Mouse (Mus musculus): ENCODE data around the gene Ccdc187. TPM values are rescaled to one million over a fixed set of nuclear protein-coding genes. Genes with fewer than 3 reads are reported as not detected.
A peak's percentile ranks its signal among the peaks of the same experiment; 100 is the strongest.

The Ccdc187 gene
- polyA plus RNA-seq, 1 experiment from 2014 or later = 0.58 TPM

DNA sequence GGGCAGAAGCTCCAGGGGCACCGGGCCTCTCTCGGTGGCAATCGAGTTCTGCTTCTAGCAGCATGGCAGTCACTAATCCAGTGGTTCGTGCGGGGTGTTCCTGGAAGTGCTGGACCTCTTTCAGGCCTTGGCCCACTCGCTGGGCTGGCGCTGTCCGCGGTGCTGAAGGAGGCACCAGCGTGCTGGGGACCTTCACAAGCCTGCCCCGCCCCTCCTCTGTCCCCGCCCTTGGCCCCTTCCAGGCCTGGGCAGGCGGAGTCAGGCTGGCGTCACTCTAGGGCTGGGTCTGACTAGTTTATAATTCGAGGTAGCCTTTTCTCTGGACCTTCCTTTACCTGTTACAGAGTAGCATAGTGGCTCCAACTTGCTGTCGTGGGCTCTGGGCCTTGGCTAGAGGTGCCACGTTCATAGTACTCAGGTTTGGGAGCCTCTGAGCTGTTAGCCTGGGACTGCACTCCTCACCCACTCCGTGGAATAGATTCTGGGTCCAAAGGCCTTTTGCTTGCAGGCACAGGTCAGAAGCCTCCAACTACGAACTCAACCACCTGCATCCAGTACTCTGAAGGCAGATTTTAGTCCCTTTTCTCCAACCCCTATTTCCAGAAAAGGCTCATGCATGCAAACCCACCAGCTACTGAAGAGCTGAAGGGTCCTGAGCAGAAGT is 86.1 kb downstream of the Ccdc187 start, which contains the start of gene Lhx3:
Gene Lhx3 (minus strand): TSS at position 164 of the 664 bp plus-strand sequence.
- Histone ChIP-seq H3K4me1 (ENCODE audit: control insufficient read depth, insufficient read depth, low read length) (0 out of 2 replicates have a peak, but pooled peaks cover 3% of the 10 kb centered on the region), H3K36me3 (ENCODE audit: control insufficient read depth, insufficient read depth, low read length) (peaks cover 17% of the 10 kb centered on the region; the same call in 1 of the 2 replicates), H3K9me3 (ENCODE audit: control insufficient read depth, low read depth, low read length) (no peaks in the 10 kb centered on the region), H3K27ac (ENCODE audit: low read length) (no peak within 1 kb of the TSS), H3K27me3 (ENCODE audit: control insufficient read depth, insufficient read depth, low read length) (peaks cover 48% of the 10 kb centered on the region), H3K9ac (replicated peaks; ENCODE audit: low read depth, low read length) (no peak within 1 kb of the TSS), H3K4me2 (replicated peaks; ENCODE audit: low read depth, low read length) (no peak within 1 kb of the TSS), H3K4me3 (ENCODE audit: low read depth, low read length) (no peak within 1 kb of the TSS)
- WGBS = 5% methylated on average over 19 of the region's 19 CpGs
- ATAC-seq (ENCODE audit: insufficient number of reproducible peaks, insufficient read depth, low FRiP score, low read depth) = peak; percentile 90

DNA sequence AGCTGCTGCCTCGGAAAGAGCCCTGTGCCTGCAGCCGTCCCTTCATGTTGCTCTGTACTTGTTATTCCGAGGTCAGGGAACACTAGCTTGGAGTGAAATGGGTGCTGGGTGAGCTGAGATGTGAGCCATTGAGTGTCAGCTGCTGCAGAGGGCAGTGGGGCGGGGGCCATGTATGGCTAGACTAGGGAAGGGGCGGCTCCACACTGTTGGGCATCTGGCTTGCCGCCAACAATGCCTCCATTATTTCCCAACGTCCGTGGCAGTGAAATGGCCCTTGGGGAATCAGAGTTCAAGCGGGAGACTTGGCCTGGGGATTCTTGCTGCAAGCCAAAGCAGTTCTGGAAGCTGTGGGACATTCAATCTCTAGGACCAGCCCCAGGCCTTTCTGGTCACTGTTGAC is 86.8 kb downstream of the Ccdc187 start:
- Histone ChIP-seq H3K9ac (replicated peaks; ENCODE audit: low read depth, low read length) (no peak overlapping the region), H3K27me3 (ENCODE audit: control insufficient read depth, insufficient read depth, low read length) (peaks cover 55% of the 10 kb centered on the region), H3K9me3 (ENCODE audit: control insufficient read depth, low read depth, low read length) (no peaks in the 10 kb centered on the region), H3K4me3 (ENCODE audit: low read depth, low read length) (no peak overlapping the region), H3K36me3 (ENCODE audit: control insufficient read depth, insufficient read depth, low read length) (peaks cover 14% of the 10 kb centered on the region; the same call in 1 of the 2 replicates), H3K4me2 (replicated peaks; ENCODE audit: low read depth, low read length) (no peak overlapping the region), H3K27ac (ENCODE audit: low read length) (no peak overlapping the region), H3K4me1 (ENCODE audit: control insufficient read depth, insufficient read depth, low read length) (0 out of 2 replicates have a peak, but pooled peaks cover 3% of the 10 kb centered on the region)
- no peak for ATAC-seq (ENCODE audit: insufficient number of reproducible peaks, insufficient read depth, low FRiP score, low read depth)
- WGBS = 15% methylated on average over 9 of the region's 9 CpGs

DNA sequence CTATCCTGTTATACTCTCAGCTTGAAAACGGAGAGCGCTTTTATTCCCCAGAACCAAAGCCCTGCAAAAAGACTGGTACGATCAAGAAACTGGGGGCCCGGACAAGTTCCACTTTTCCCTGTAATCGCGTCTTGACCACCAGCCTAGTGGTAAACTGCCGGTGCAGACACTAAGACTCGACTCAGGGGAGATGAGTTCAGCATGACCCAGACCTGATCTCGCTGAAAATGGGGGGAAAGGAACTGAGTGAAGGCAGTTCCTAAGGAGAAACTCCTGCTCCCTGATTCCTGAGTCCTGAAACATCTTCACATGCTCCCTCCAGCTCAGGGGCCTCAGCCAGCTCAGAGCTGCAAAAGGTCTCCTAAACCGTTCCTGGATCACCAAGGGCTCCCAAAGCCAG is 88.6 kb downstream of the Ccdc187 start:
- Histone ChIP-seq H3K4me1 (ENCODE audit: control insufficient read depth, insufficient read depth, low read length) (0 out of 2 replicates have a peak, but pooled peaks cover 3% of the 10 kb centered on the region), H3K27me3 (ENCODE audit: control insufficient read depth, insufficient read depth, low read length) (peaks cover 73% of the 10 kb centered on the region), H3K36me3 (ENCODE audit: control insufficient read depth, insufficient read depth, low read length) (peaks cover 6% of the 10 kb centered on the region; the same call in 1 of the 2 replicates), H3K9ac (replicated peaks; ENCODE audit: low read depth, low read length) (no peak overlapping the region), H3K4me2 (replicated peaks; ENCODE audit: low read depth, low read length) (no peak overlapping the region), H3K27ac (ENCODE audit: low read length) (no peak overlapping the region), H3K4me3 (ENCODE audit: low read depth, low read length) (no peak overlapping the region), H3K9me3 (ENCODE audit: control insufficient read depth, low read depth, low read length) (no peaks in the 10 kb centered on the region)
- ATAC-seq (ENCODE audit: insufficient number of reproducible peaks, insufficient read depth, low FRiP score, low read depth) = no peak
- 16% methylated on average over 10 of the region's 10 CpGs for WGBS

DNA sequence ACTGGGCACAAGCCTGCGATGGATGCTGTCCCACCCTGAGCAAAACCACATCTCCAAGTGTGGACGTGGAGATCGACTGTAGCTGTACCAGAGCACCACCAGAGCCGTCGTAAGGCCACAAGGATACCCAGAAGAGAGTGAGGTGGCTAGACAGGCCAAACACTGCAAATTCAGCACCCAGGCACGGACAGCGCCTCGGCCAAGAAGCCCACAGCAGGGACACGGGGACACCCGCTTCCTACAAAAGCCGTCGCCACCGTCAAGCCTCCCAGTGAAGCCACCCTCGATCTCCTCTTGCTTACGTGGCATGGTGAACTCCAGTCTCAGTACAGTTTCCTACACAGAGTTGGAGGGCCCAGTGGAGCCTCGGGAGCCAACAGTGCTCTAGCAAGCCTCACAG is 89.2 kb downstream of the Ccdc187 start:
- WGBS = 2% methylated on average over 16 of the region's 16 CpGs
- Histone ChIP-seq H3K4me2 (replicated peaks; ENCODE audit: low read depth, low read length) (no peak overlapping the region), H3K9me3 (ENCODE audit: control insufficient read depth, low read depth, low read length) (no peaks in the 10 kb centered on the region), H3K4me1 (ENCODE audit: control insufficient read depth, insufficient read depth, low read length) (0 out of 2 replicates have a peak, but pooled peaks cover 3% of the 10 kb centered on the region), H3K4me3 (ENCODE audit: low read depth, low read length) (no peak overlapping the region), H3K9ac (replicated peaks; ENCODE audit: low read depth, low read length) (no peak overlapping the region), H3K27ac (ENCODE audit: low read length) (no peak overlapping the region), H3K36me3 (ENCODE audit: control insufficient read depth, insufficient read depth, low read length) (peaks cover under 1% of the 10 kb centered on the region; the same call in 1 of the 2 replicates), H3K27me3 (ENCODE audit: control insufficient read depth, insufficient read depth, low read length) (peaks cover 79% of the 10 kb centered on the region)
- ATAC-seq (ENCODE audit: insufficient number of reproducible peaks, insufficient read depth, low FRiP score, low read depth) = no peak

DNA sequence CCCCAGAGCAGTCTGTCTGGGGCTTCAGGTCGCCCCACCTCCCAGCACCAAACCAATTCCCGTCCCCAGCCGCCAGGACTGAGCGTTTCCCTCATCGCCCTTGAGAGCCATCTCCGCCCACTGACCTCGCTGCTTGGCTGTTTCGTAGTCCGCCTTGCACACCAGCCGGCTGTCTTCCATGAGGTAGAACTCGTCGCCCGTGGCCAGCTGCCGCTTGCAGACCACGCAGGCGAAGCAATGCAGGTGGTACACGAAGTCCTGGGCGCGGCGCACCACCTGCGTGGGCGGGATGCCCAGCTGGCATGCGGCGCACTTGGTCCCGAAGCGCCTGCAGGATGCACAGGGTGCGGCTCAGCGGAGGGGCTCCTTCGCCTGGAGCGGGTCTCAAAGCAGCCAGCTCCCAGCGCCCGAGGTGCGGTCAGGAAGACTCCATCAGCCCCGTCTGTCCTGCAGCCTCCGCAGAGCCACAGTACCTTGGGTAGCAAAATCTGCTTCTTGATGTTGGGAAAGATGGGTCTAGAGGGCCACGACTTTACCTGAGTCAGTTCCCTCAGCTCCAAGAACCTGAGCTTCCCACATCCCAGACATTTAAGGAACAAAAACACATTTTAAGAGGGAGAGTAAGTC is 91.4 kb downstream of the Ccdc187 start:
- no peak overlapping the region for H3K4me3 ChIP-seq (ENCODE audit: low read depth, low read length)
- H3K9me3 ChIP-seq (ENCODE audit: control insufficient read depth, low read depth, low read length) = no peaks in the 10 kb centered on the region

DNA sequence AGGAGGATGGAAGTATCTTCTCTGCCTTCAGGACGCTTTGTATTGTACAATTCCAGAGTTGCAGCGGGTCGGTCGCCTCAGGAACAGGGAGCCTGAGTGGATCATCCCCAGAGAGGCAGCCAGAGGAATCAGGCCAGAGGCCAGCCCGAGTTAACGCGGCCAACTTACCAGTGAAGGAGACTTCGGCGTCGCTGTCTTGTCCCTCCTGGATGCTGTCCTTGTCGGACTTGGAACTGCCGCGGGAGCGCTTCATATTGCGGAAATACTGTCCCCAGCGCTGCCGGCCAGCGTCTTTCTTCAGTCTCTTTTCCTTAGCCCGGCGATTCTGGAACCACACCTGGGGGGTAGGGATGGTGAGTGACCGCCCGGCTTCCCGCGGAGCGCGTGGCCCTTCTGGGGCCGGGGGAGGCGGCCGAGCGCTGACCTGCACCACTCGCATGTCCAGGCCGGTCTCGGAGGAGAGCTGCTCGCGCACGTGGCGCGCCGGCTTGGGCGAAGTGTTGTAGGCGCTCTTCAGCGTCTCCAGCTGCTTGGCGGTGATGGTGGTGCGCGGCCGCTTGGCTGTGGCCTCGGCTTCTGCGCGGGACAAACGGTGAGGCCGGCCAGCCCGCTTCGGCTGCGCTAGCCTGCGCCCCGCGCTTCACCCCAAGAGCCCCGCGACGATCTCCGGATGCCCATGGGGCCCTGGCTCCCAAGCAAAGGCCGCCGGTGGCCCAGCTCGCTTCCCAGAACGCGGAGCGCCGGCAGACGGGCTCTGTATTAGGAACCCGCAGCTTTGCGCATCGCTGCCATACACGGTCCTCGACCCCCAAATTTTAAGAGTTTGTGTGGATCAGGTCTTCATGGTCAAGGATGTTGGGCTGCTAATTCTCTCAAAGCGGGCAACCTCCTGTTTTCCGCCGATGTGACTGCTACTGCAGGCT is 92.2 kb downstream of the Ccdc187 start:
- H3K9me3 ChIP-seq (ENCODE audit: control insufficient read depth, low read depth, low read length) = no peaks in the 10 kb centered on the region
- ATAC-seq (ENCODE audit: insufficient number of reproducible peaks, insufficient read depth, low FRiP score, low read depth) = no peak
- under 1% methylated on average over 77 of the region's 77 CpGs for WGBS
- 0 out of 2 replicates have a peak, but pooled peaks cover 3% of the 10 kb centered on the region for H3K4me1 ChIP-seq (ENCODE audit: control insufficient read depth, insufficient read depth, low read length)
- H3K27ac ChIP-seq (ENCODE audit: low read length) = no peak overlapping the region
- H3K36me3 ChIP-seq (ENCODE audit: control insufficient read depth, insufficient read depth, low read length) = no peaks in the 10 kb centered on the region
- peaks cover 96% of the 10 kb centered on the region for H3K27me3 ChIP-seq (ENCODE audit: control insufficient read depth, insufficient read depth, low read length)
- no peak overlapping the region for H3K9ac ChIP-seq (replicated peaks; ENCODE audit: low read depth, low read length)
- no peak overlapping the region for H3K4me2 ChIP-seq (replicated peaks; ENCODE audit: low read depth, low read length)
- no peak overlapping the region for H3K4me3 ChIP-seq (ENCODE audit: low read depth, low read length)

More for the DNA sequence above, 91.4 kb downstream of the Ccdc187 start:
- Histone ChIP-seq H3K9ac (replicated peaks; ENCODE audit: low read depth, low read length) (no peak overlapping the region), H3K4me1 (ENCODE audit: control insufficient read depth, insufficient read depth, low read length) (0 out of 2 replicates have a peak, but pooled peaks cover 3% of the 10 kb centered on the region), H3K36me3 (ENCODE audit: control insufficient read depth, insufficient read depth, low read length) (no peaks in the 10 kb centered on the region), H3K27ac (ENCODE audit: low read length) (no peak overlapping the region), H3K27me3 (ENCODE audit: control insufficient read depth, insufficient read depth, low read length) (peaks cover 99% of the 10 kb centered on the region), H3K4me2 (replicated peaks; ENCODE audit: low read depth, low read length) (no peak overlapping the region)
- no peak for ATAC-seq (ENCODE audit: insufficient number of reproducible peaks, insufficient read depth, low FRiP score, low read depth)
- WGBS = 1% methylated on average over 36 of the region's 36 CpGs

DNA sequence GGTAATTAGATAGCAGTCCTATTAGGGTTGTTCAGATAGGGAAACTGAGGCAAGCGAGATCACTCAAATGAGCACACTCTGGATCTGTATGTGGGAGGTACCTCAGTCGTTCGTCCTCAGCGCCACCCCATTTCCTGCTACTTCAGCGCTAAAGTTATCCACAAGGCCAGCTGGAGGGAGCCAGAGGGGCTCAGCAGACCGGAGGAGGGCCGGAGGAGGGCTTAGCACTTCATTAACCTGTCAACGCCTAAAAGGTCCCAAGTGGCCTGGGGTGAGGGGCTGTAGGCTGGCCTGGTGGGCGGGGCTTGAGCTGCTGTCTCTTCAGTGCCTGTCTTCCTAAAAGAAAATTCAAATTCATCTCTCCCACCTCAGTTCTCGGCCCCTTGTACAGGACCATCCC is 95.9 kb downstream of the Ccdc187 start:
- peaks cover 75% of the 10 kb centered on the region for H3K27me3 ChIP-seq (ENCODE audit: control insufficient read depth, insufficient read depth, low read length)
- ATAC-seq (ENCODE audit: insufficient number of reproducible peaks, insufficient read depth, low FRiP score, low read depth) = no peak
- H3K4me3 ChIP-seq (ENCODE audit: low read depth, low read length) = 0 out of 2 replicates have a peak overlapping the region, but pooled peaks have one; percentile 9
- no peak overlapping the region for H3K9ac ChIP-seq (replicated peaks; ENCODE audit: low read depth, low read length)
- no peak overlapping the region for H3K27ac ChIP-seq (ENCODE audit: low read length)
- no peaks in the 10 kb centered on the region for H3K9me3 ChIP-seq (ENCODE audit: control insufficient read depth, low read depth, low read length)
- no peaks in the 10 kb centered on the region for H3K36me3 ChIP-seq (ENCODE audit: control insufficient read depth, insufficient read depth, low read length)
- H3K4me2 ChIP-seq (replicated peaks; ENCODE audit: low read depth, low read length) = no peak overlapping the region
- WGBS = under 1% methylated on average over 10 of the region's 10 CpGs
- H3K4me1 ChIP-seq (ENCODE audit: control insufficient read depth, insufficient read depth, low read length) = no peaks in the 10 kb centered on the region

Data from stomach, embryonic 14.5 days (tissue).